ENCODE assay signal across 9 mouse cellular contexts in genomic region chr1:69611204-69611725, GRCm38 (mm10).
DNase-seq lines count a peak whose midpoint lies in the region; ATAC-seq and TF ChIP-seq lines count a peak whose summit lies in the region.
"Had no signal": no experiment of that assay in that cellular context is flagged by ENCODE, and none has a peak within 500 bp of the region (broad histone marks: within the 10 kb centered on the region; RNA-seq: fewer than 3 reads in every experiment).

No protein-coding gene starts in this region.

- no peaks in the 10 kb centered on the region for H3K36me3 ChIP-seq in heart, postnatal 0 days (replicated peaks; ENCODE audit: control insufficient read depth, insufficient read depth, low read length)
- H3K36me3 ChIP-seq in kidney, postnatal 0 days (ENCODE audit: insufficient read depth, low read length): no peaks in the 10 kb centered on the region
- no peaks in the 10 kb centered on the region for H3K36me3 ChIP-seq in forebrain, embryonic 12.5 days (replicated peaks)

- POLR2A ChIA-PET in Patski (lab: Charles Lee): no interaction called here

- peaks cover 11% of the 10 kb centered on the region for H3K4me1 ChIP-seq in heart, postnatal 0 days (ENCODE audit: control insufficient read depth, insufficient read depth)
- no peaks in the 10 kb centered on the region for H3K4me1 ChIP-seq in kidney, postnatal 0 days (replicated peaks; ENCODE audit: insufficient read depth, low read length)
- no peaks in the 10 kb centered on the region for H3K4me1 ChIP-seq in forebrain, embryonic 12.5 days
- H3K4me1 ChIP-seq: forebrain, embryonic 13.5 days had no signal

- H3K27me3 ChIP-seq in heart, postnatal 0 days (ENCODE audit: control insufficient read depth, insufficient read depth, low read length): no peaks in the 10 kb centered on the region
- H3K27me3 ChIP-seq in Patski: no peaks in the 10 kb centered on the region
- no peaks in the 10 kb centered on the region for H3K27me3 ChIP-seq in kidney, postnatal 0 days (ENCODE audit: insufficient read depth, low read length)
- H3K27me3 ChIP-seq in forebrain, embryonic 12.5 days: no peaks in the 10 kb centered on the region
- H3K27me3 ChIP-seq: forebrain, embryonic 13.5 days had no signal

- no peak overlapping the region for H3K4me3 ChIP-seq in heart, postnatal 0 days (ENCODE audit: low read depth, low read length)
- no peak overlapping the region for H3K4me3 ChIP-seq in kidney, postnatal 0 days (replicated peaks; ENCODE audit: low read depth, low read length)
- no peak overlapping the region for H3K4me3 ChIP-seq in forebrain, embryonic 12.5 days (replicated peaks)
- H3K4me3 ChIP-seq: forebrain, embryonic 13.5 days had no signal

- H3K9me3 ChIP-seq in heart, postnatal 0 days (replicated peaks; ENCODE audit: control insufficient read depth, low read length): no peaks in the 10 kb centered on the region; the same call in 1 of the 2 replicates
- no peaks in the 10 kb centered on the region for H3K9me3 ChIP-seq in kidney, postnatal 0 days (replicated peaks; ENCODE audit: low read length)
- no peaks in the 10 kb centered on the region for H3K9me3 ChIP-seq in forebrain, embryonic 12.5 days
- H3K9me3 ChIP-seq: forebrain, embryonic 13.5 days had no signal

- no peak for TF ChIP-seq EP300 in heart, postnatal 0 days (IDR thresholded peaks at IDR 0.05; ENCODE audit: low read depth)

- no peak overlapping the region for H3K27ac ChIP-seq in heart, postnatal 0 days (ENCODE audit: low read depth)
- no peak overlapping the region for H3K27ac ChIP-seq in kidney, postnatal 0 days
- H3K27ac ChIP-seq in forebrain, embryonic 12.5 days: no peak overlapping the region
- H3K27ac ChIP-seq: forebrain, embryonic 13.5 days had no signal

- ATAC-seq in heart, postnatal 0 days (ENCODE audit: insufficient read depth, low read depth): peak; percentile 77
- ATAC-seq in Patski: peak; percentile 93
- ATAC-seq in kidney, postnatal 0 days (replicated peaks; ENCODE audit: low FRiP score, low read depth): no peak
- ATAC-seq in forebrain, embryonic 12.5 days (ENCODE audit: low FRiP score): no peak
- ATAC-seq: forebrain, embryonic 13.5 days; inflammation-experienced regulatory T-cells, adult 6 months had no signal

- in situ Hi-C loops in Patski (cut with MboI; ENCODE audit: low pct_unique_long_range_greater_than_20kb): no loop called here

- CTCF ChIA-PET in Patski (lab: Charles Lee): interaction anchor here (0.8 kb wide), 1 partner anchor 236 kb away, joined by 3 read pairs; no protein-coding TSS in a partner anchor

- no peak for TF ChIP-seq CTCF in heart, postnatal 0 days (IDR thresholded peaks at IDR 0.05; ENCODE audit: low read depth)
- TF ChIP-seq CTCF in Patski (IDR thresholded peaks at IDR 0.05): no peak
- TF ChIP-seq CTCF in kidney, postnatal 0 days (IDR thresholded peaks at IDR 0.05; ENCODE audit: low read depth): no peak

- H3K4me2 ChIP-seq in heart, postnatal 0 days (ENCODE audit: low read depth, low read length): no peak overlapping the region
- H3K4me2 ChIP-seq in kidney, postnatal 0 days (ENCODE audit: low read length): peak overlapping the region; percentile 1; the same call in 1 of the 2 replicates
- H3K4me2 ChIP-seq in forebrain, embryonic 12.5 days: no peak overlapping the region
- H3K4me2 ChIP-seq: forebrain, embryonic 13.5 days had no signal

- DNase-seq in heart, postnatal 0 days (ENCODE audit: low spot score): peak; percentile 38
- no peak for DNase-seq in heart, adult 11 months
- DNase-seq in Patski (ENCODE audit: low read depth, low spot score): no peak
- DNase-seq in kidney, postnatal 0 days (ENCODE audit: low spot score): peak; percentile 34
- peak; percentile 18 for DNase-seq in lung, postnatal 25 days (ENCODE audit: low spot score)
- DNase-seq in spleen, postnatal 14 days (ENCODE audit: low spot score in 2 of 2): no peak

- H3K9ac ChIP-seq in heart, postnatal 0 days (replicated peaks; ENCODE audit: low read depth, low read length): no peak overlapping the region
- no peak overlapping the region for H3K9ac ChIP-seq in kidney, postnatal 0 days (ENCODE audit: low read depth, low read length)
- H3K9ac ChIP-seq in forebrain, embryonic 12.5 days: no peak overlapping the region
- H3K9ac ChIP-seq: forebrain, embryonic 13.5 days had no signal

- WGBS in heart, postnatal 0 days: 50% methylated on average over 4 of the region's 4 CpGs
- WGBS in kidney, postnatal 0 days: 61% methylated on average over 4 of the region's 4 CpGs
- 88% methylated on average over 4 of the region's 4 CpGs for WGBS in forebrain, embryonic 12.5 days

Comparison
In these comparisons a context has a peak if more than half of its experiments do, and no peak if none do; other contexts are left out.
1. DNase-seq: peak in heart, postnatal 0 days (single experiment), kidney, postnatal 0 days (single experiment) and lung, postnatal 25 days (single experiment); none in heart, adult 11 months (single experiment), Patski (single experiment) and spleen, postnatal 14 days (0 of 2).
2. ATAC-seq: peak in heart, postnatal 0 days (single experiment) and Patski (single experiment); none in kidney, postnatal 0 days (single experiment) and forebrain, embryonic 12.5 days (single experiment).